Mouse (Mus musculus): ENCODE data around the gene Alkbh7. TPM values are rescaled to one million over a fixed set of nuclear protein-coding genes. Genes with fewer than 3 reads are reported as not detected.

Gene Alkbh7
- 10.6 and 17.9 TPM in 2 replicates for total RNA-seq (2017)

DNA sequence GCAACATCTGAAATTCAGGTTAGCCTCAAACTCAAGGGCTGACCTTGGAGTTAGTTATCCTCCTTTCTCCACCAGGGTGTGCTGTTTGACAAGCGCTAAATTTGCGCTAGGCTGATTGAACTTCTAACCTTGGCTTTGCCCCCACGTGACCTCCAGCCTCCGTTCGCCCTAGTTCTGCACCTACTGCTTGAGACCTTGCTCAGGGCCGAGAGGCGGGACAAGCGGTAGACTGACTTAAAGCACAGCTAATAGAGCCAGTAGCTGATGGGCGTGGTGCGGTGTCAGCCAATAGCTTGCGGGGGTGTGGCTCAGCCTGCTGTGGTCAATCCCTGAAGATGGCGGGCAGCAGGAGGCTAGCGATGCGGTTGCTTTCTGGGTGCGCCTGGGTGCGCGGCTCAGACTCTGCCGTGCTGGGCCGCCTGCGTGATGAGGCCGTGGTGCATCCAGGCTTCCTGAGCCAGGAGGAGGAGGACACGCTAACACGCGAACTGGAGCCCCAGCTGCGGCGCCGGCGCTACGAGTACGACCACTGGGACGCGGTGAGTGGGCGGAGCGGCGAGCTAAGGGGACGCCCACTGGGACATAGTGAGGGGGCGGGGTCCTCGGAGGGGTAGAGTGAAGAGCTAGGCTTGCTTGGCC is at the start of gene Alkbh7:
Gene Alkbh7 (plus strand): TSS at position 311 of the 639 bp plus-strand sequence.
- ATAC-seq (ENCODE audit: extremely low read depth, insufficient number of reproducible peaks, low FRiP score, poor library complexity, severe bottlenecking), result peak; percentile 98

DNA sequence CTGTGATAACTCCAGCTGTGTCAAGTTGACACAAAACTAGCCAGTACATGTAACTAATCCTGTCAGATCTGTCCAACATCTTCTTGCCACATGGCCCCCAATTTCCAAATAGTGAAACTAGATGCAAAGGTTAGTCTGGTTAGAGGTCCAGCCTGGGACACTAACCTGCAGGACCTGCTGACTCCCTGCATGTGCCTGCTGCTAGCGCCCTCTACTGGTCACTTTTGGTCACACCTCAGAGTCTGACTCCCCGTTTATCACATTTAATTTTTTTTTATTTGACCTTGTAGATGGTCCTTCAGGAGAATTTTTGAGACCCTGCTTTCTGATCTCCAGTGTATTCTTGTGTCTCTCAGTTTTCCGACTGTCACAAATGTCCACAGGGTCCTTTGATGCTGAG is 46.2 kb upstream of the Alkbh7 start:
- ATAC-seq (ENCODE audit: extremely low read depth, insufficient number of reproducible peaks, low FRiP score, poor library complexity, severe bottlenecking), result peak; percentile 73; the same call in 1 of the 2 replicates

DNA sequence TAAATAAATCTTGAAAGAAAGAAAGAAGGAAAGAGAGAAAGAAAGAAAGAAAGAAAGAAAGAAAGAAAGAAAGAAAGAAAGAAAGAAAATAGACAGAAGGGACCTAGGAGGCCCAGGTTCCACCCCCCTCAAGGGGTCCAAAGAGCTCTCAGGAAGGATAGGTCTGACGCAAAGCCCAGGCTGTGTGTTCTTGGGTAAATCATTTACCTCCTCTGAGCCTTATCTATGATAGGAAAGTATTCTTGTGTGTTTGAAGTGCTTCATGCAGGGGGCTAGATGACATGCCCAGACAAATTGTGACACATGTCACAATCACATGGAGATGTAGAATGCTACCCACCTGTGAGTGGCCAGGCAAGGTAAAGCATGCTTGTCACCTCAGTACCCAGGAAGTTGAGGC is 44.5 kb upstream of the Alkbh7 start:
- ATAC-seq (ENCODE audit: extremely low read depth, insufficient number of reproducible peaks, low FRiP score, poor library complexity, severe bottlenecking), result no peak

DNA sequence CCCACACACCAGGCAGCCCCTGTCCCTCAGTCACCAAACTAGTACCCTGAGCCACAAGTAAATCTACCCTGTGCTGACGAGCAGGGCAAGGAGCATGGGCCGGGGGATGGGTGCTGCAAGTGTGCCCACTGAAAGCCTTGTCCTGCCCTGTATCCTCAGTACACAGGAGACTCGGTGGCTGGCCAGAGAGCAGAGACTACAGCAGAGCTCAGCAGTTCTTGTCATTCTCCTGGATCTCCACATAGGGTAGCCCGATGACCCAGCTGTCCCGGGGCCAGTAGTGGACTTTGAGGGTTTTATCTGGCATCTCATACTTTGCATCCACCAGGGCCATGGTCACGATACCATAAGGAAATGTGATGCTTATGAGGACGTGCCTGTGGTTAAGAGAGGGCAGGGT is 42.3 kb upstream of the Alkbh7 start:
- no peak for ATAC-seq (ENCODE audit: extremely low read depth, insufficient number of reproducible peaks, low FRiP score, poor library complexity, severe bottlenecking)

DNA sequence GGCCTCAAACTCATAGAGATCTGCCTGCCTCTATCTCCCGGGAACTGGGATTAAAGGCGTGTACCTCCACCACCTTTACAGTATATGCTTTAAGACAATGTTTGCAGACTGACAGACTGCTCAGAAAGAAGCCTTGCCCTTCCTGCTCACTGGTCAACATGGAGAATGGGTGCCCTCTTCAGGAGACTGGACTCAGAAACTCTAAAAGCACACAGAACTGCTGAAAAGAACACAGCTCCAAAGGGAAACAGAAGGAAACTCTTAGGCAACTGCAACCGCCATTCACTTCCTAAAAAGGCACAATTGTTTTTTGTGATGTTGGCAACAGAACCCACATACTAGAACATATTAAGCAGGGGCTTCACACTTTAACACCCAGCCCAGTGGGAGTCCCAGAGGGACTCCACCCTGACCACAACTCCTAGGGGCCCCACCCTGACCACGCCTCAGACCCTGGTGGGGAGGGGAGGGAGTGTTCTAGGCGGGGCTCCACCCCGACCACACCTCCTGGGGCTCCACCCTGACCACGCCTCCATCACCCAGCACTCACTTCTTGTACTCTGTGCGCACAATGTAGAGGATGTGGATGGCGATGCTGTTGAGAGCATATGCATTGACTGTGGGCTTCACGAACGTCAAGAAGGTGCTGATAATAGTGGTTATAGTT is 39.2 kb upstream of the Alkbh7 start:
- ATAC-seq (ENCODE audit: extremely low read depth, insufficient number of reproducible peaks, low FRiP score, poor library complexity, severe bottlenecking), result peak; percentile 92

DNA sequence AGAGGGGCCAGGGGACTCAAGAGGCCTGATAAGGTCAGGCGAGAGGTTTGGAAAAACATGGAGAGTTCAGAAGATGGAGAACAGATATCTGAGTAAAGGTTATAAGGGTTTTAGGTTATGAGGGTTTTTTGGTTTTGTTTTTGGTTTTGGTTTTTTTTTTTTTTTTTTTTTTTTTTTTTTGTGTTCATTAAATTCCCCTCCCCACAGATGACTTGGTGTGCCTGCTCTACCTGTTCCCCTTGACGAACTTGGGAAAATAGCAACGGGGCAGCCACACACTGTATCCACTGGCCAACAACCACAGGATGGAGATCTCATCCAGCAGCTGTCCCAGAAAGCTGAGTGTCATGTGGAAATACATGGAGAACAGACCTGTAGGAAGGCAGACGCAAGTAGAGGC is 38.5 kb upstream of the Alkbh7 start:
- ATAC-seq (ENCODE audit: extremely low read depth, insufficient number of reproducible peaks, low FRiP score, poor library complexity, severe bottlenecking), result no peak

DNA sequence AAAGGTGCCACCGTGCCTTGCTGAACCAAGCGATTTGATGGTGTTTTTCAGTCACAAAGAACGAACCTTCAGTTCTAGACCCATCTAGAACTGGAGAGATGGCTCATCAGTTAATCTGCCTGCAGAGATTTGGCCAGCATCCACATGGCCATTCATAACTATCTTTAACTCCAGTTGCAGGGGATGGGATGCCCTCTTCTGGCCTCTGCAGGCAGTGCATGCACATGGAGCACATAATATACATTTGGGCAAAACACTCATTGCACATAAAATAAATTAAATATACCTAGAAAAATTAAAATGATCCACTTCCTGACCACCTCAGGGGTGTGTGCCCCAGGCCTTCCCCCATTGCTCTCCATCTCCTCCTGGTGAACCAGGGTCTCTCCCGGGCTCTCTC is 35.3 kb upstream of the Alkbh7 start:
- ATAC-seq (ENCODE audit: extremely low read depth, insufficient number of reproducible peaks, low FRiP score, poor library complexity, severe bottlenecking), result no peak

DNA sequence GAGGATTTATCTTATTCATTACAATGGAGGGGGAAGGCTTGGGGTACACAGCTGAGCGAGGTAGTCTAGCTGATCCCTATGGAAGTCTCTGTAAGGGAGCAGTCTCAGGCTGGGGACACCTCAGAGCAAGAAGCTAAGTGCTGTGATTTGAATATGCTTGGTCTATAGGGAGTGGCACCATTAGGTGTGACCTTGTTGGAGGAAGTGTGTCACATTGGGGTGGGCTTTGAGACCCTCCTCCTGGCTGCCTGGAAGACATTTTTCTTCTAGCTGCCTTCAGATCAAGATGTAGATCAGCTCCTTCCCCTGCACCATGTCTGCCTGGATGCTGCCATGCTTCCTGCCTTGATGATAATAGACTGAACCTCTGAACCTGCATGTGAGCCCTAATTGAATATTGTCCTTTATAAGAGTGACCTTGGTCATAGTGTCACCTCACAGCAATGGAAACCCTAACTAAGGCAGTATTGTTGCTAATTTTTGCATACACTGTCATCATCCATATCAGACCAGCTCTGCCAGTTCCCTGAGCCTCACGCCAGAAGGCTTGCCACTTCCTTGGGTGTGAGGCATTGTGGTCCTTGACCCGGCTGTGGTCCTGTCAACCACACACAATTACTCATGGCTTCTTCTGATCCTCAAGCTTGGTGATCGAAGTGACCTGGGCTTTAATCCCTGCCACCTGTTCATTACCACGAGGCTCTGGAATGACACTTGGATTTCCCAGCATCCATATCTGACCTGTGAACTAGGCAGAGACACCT is 34.3 kb upstream of the Alkbh7 start:
- no peak for ATAC-seq (ENCODE audit: extremely low read depth, insufficient number of reproducible peaks, low FRiP score, poor library complexity, severe bottlenecking)

DNA sequence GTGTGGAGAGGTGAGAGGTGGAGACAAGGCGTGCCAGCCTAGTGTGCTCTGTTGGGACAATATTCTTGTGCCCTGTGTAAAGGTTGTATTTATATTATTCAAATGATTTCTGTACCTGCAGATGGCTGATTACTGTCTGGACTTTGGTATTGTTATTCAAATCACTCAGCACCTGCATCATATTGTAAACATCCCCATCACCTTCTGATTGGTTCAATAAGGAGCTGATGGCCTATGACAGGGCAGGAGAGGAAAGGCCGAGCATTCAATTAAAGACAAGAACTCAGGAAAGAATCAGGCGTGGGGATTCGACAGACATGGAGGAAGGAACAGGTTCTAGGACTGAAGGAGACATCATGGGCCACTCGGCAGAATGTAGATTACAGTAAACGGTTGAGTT is 33.5 kb upstream of the Alkbh7 start:
- ATAC-seq (ENCODE audit: extremely low read depth, insufficient number of reproducible peaks, low FRiP score, poor library complexity, severe bottlenecking), result no peak

DNA sequence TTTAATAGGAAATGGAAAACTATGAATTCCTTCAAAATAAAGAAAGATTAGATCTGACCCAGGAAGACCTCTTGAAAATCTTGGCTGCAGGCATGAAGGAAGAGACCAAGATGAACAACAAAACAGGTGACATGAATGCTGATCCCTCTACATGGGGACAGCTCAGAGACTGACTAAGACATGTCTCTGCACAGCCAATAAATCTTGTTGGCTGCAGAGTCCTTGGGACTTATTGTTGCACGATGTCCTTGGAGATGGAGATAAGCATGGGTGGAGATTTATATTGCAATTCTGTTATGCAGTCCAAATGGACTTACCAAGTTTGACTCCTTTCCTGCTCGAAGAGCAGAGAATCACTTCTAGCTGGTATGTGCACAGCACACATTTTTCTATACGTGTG is 27.8 kb upstream of the Alkbh7 start:
- ATAC-seq (ENCODE audit: extremely low read depth, insufficient number of reproducible peaks, low FRiP score, poor library complexity, severe bottlenecking), result no peak

DNA sequence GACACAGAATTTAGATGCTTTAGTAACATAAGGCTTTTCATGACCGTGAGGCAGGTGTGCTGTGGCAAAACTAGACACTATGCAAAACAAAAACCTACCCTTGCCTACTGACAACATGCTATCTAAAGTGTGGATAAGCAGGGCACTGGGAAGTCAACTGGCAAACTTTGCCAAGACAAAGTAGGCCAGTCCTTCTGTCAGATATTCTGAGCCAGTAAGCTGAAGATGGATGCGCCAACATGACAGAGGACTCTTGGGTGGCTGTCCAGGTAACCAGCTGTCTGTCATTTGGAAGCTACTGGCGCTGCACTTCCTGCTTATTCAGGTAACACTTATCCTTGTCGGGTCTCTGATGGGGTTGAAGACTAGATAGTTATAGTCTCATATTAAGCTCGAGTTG is 27.1 kb upstream of the Alkbh7 start:
- no peak for ATAC-seq (ENCODE audit: extremely low read depth, insufficient number of reproducible peaks, low FRiP score, poor library complexity, severe bottlenecking)

DNA sequence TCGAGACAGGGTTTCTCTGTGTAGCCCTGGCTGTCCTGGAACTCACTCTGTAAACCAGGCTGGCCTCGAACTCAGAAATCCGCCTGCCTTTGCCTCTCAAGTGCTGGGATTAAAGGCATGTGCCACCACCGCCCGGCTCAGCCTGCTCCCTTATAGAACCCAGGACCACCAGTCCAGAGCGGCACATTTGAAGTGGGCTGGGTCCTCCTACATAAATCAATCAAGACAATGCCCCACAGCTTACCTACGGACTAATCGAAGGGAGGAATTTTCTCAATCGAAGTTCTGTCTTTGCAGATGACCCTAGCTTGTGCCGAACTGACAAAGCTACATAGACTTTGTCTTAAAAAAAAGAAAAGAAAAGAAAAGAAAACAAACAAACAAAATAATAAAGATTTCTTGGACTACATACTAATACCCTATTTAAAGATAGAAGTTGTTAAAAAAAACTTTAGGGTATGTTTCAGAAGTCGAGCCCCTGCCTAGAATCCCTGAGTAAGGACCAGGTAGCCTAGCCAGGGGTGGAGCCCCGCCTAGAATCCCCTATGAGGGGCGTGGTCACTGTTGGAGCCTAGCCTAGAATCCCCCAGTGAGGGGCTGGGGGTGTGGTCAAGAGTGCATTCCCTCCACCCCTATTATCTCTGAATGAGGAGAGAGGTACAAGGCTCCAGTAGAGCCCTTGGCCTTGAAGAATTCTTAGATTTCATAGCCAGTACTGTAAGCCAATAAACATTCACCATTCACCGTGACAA is 23.0 kb upstream of the Alkbh7 start:
- ATAC-seq (ENCODE audit: extremely low read depth, insufficient number of reproducible peaks, low FRiP score, poor library complexity, severe bottlenecking), result no peak

DNA sequence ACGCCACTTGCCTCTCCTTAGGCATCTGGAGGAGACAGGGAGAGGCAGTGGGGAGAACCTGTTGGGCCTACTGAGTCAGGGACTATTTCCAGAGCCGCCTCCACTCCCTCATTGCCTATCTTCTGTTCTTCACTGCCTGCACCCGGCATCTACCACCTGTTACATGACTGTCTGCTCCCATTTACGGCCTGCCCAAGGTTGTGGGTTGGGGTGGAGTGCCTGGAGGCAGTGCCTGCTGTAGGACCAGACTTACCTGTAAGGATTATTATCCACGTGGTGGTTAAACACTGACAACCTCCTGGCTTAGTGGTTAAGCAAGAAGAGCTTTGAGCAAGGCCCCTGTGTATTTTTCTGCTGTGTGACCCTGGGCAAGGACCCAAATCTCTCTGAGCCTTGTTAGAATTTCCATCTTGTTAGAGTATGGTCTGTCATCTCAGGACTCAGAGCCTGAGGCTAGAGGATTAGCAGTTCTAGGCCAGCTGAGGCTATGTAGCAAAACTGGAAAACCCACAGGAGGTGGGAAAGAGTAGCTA is 22.4 kb upstream of the Alkbh7 start:
- no peak for ATAC-seq (ENCODE audit: extremely low read depth, insufficient number of reproducible peaks, low FRiP score, poor library complexity, severe bottlenecking)

DNA sequence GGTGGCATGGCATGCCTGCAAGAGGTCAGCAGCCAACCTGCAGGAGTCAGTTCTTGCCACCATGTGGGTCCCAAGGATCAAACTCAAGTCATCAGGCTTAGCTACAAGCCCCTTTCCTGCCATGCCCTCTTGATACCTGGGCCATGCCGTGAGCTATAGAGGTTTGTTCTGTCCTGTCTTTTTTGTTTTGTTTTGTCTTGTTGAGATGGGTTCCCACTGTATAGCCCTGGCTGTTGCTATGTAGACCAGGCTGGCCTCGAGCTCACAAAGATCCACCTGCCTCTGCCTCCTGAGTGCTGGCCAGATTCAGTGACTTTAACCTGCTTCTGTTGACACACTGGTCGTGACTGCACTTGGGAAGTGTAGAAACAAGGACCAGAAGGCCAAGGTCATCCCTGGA is 21.7 kb upstream of the Alkbh7 start:
- ATAC-seq (ENCODE audit: extremely low read depth, insufficient number of reproducible peaks, low FRiP score, poor library complexity, severe bottlenecking), result no peak

DNA sequence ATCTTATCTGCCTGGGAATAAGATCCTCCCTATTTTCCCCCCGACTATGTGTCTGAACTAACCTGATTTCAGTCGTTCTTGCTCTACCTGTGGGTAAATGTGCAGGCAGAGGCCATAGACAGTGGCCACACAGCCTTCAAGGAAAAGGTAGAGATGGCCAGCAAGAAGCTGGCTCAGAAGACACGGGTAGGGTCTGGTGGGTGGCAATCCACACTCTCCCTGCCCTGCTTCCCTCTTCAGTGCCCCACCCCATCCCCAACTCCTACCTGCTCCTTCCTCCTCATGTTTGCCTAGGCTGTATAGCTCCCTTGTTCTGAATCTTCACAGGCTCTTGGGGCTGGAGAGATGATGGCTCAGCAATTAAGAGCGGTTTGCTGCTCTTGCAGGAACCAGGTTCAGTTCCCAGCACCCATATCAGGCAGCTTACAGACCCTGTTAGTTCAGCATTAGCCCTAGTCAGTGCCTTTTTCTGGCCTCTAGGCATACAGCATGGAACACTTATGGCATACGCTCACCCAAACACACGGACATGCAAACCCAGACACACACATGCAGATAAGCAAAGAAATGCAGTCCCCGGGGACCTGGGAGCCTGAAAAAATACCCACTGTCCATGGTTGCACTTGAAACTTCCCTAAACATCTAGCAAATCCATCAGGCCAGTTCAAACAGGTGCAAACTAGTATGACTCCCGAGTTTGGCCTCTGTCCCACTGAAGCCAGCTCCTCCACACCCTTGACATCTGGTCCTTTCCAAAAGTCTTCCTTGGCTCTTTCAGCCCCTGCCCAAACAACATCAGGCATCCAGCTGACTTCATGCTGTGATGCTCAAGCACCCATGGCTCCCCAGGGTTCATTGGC is 20.4 kb upstream of the Alkbh7 start:
- ATAC-seq (ENCODE audit: extremely low read depth, insufficient number of reproducible peaks, low FRiP score, poor library complexity, severe bottlenecking), result no peak

DNA sequence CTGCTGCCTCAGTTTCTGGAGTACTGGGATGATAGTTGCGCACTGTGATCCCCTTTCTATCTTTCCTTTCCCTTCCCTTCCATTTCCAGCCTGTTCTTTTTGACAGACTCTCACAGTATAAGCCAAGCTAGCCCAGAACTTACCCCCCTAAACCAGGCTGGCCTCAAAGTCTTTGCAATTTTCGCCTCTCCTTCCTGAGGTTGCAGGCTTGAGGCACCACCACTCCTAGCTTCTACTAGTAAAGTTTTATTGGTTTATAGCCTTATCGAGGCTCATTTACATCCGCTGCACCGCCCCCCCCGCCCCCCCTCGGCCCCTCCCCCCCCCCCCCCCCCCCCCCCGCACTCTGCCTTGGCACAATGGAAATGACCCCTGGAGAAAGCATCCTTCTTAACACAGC is 17.6 kb upstream of the Alkbh7 start:
- ATAC-seq (ENCODE audit: extremely low read depth, insufficient number of reproducible peaks, low FRiP score, poor library complexity, severe bottlenecking), result no peak

DNA sequence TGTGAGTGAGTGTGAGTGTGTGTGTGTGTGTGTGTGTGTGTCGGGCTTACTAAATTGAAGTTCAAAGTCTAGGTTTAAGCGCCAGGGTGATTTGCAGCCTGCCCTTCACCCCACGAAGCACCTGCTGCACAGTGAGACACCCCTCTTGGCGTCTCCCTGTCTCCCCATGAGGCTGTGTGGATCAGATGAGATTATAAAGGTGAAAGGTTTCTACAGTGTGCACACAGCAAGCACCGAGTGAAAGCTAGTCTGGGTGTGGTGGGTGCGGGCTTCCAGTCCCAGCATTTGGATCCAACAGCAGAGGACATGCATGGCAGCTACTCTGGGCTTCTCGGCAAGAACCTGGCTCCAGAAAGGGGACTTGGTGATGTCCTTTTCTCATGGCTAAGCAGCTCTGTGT is 16.1 kb upstream of the Alkbh7 start:
- ATAC-seq (ENCODE audit: extremely low read depth, insufficient number of reproducible peaks, low FRiP score, poor library complexity, severe bottlenecking), result no peak

DNA sequence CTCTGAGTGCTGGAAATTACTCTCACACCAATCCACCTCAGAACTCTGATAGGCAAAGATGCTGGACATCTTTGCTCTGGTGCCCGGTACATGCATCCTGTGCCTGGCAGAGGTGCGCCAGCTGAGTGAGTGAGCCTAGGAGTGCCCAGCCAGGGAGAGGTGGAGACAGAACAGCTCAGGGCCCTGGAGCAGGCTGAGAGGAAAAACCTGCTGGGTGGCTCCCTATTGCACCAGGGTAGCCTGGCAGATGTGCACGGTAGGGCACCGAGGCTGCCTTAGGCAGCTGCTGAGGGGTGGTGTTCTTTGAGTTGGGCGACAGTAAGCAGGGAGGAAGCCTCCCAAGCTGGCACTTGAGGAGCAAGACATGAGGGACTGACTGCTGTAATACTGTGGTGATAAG is 15.1 kb upstream of the Alkbh7 start, which contains the start of gene Acer1:
Gene Acer1 (minus strand): TSS at position 114 of the 400 bp plus-strand sequence.
- ATAC-seq (ENCODE audit: extremely low read depth, insufficient number of reproducible peaks, low FRiP score, poor library complexity, severe bottlenecking), result no peak

Measured in neutrophil, adult 5-6 weeks (primary cell).